10 mouse cellular contexts compared by ENCODE assay signal in genomic region chr5:35475236-35475635, GRCm38 (mm10). TPM values are rescaled to one million over a fixed set of nuclear protein-coding genes. Genes with fewer than 3 reads are reported as not detected.
DNase-seq lines count a peak whose midpoint lies in the region; TF ChIP-seq lines count a peak whose summit lies in the region.
"Had no signal": no experiment of that assay in that cellular context is flagged by ENCODE, and none has a peak within 500 bp of the region (broad histone marks: within the 10 kb centered on the region; RNA-seq: fewer than 3 reads in every experiment).

No protein-coding gene starts in this region.

- TF ChIP-seq CTCF in E14TG2a.4 (conservative IDR thresholded peaks at IDR 0.05; ENCODE audit: low read length): peak; percentile 63

- 47% methylated on average over 6 of the region's 6 CpGs for WGBS in embryonic facial prominence, embryonic 10.5 days

- H3K36me3 ChIP-seq in E14TG2a.4 (ENCODE audit: insufficient read depth, low read length): no peaks in the 10 kb centered on the region
- no peaks in the 10 kb centered on the region for H3K36me3 ChIP-seq in embryonic facial prominence, embryonic 10.5 days (replicated peaks)
- H3K36me3 ChIP-seq: stomach, embryonic 15.5 days had no signal

- H3K9me3 ChIP-seq in E14TG2a.4 (ENCODE audit: low read length): no peaks in the 10 kb centered on the region
- no peaks in the 10 kb centered on the region for H3K9me3 ChIP-seq in embryonic facial prominence, embryonic 10.5 days
- H3K9me3 ChIP-seq: stomach, embryonic 15.5 days had no signal

- H3K27me3 ChIP-seq in E14TG2a.4 (ENCODE audit: insufficient read depth, low read length): peaks cover 23% of the 10 kb centered on the region
- H3K27me3 ChIP-seq in embryonic facial prominence, embryonic 10.5 days (replicated peaks; ENCODE audit: low read depth, poor library complexity, severe bottlenecking): peaks cover 78% of the 10 kb centered on the region

- H3K27ac ChIP-seq in embryonic facial prominence, embryonic 10.5 days (replicated peaks): no peak overlapping the region
- H3K27ac ChIP-seq: stomach, embryonic 15.5 days had no signal

- peaks cover 8% of the 10 kb centered on the region; the same call in 1 of the 2 replicates for H3K4me1 ChIP-seq in E14TG2a.4 (replicated peaks; ENCODE audit: low read depth, low read length)
- peaks cover 41% of the 10 kb centered on the region for H3K4me1 ChIP-seq in embryonic facial prominence, embryonic 10.5 days
- H3K4me1 ChIP-seq: stomach, embryonic 15.5 days had no signal

- no peak overlapping the region for H3K4me3 ChIP-seq in E14TG2a.4 (replicated peaks; ENCODE audit: low read length)
- H3K4me3 ChIP-seq in embryonic facial prominence, embryonic 10.5 days: no peak overlapping the region
- H3K4me3 ChIP-seq: stomach, embryonic 15.5 days had no signal

- peak; percentile 68 for DNase-seq in embryo, embryonic 10 days (ENCODE audit: low spot score)
- DNase-seq in embryo, embryonic 9.5 days (ENCODE audit: extremely low spot score): no peak
- DNase-seq in layer of hippocampus, adult 11-12 months (ENCODE audit: low spot score): peak; percentile 12
- no peak for DNase-seq in layer of hippocampus, postnatal 14 days (ENCODE audit: low spot score in 2 of 2)
- DNase-seq in embryonic facial prominence, embryonic 10.5 days (ENCODE audit: low spot score): peak; percentile 47
- DNase-seq in spleen, adult 12 weeks (ENCODE audit: low spot score): no peak
- DNase-seq in cerebellum, adult 11 months: no peak

RNA-seq across cellular contexts. Expression of gene Cpz, which starts 50.3 kb away (rescaled TPM):
- 1 to 10 TPM in 1 of 2 experiments, under 1 TPM in 1; 0.43 to 1.3 TPM for total RNA-seq in layer of hippocampus, postnatal 14 days (2021)
- polyA plus RNA-seq in embryonic facial prominence, embryonic 10.5 days (2016; fragmentation: Nextera tagmentation; extraction: Ambion mirVana): 7.1 and 7.6 TPM in 2 replicates
- total RNA-seq: megakaryocyte progenitor cell, adult 5-6 weeks had no signal

Comparison
In these comparisons a context has a peak if more than half of its experiments do, and no peak if none do; other contexts are left out.
1. DNase-seq: peak in embryo, embryonic 10 days (single experiment), layer of hippocampus, adult 11-12 months (single experiment) and embryonic facial prominence, embryonic 10.5 days (single experiment); none in embryo, embryonic 9.5 days (single experiment), layer of hippocampus, postnatal 14 days (0 of 2), spleen, adult 12 weeks (single experiment) and cerebellum, adult 11 months (single experiment).